Mouse (Mus musculus) forebrain, embryonic 13.5 days (tissue): Measurements from ENCODE around the gene Wdpcp. TPM values are rescaled to one million over a fixed set of nuclear protein-coding genes. Genes with fewer than 3 reads are reported as not detected.

Experiments used
- ATAC-seq: fragments of 200-750 bp; cut with Nextera tagmentation; 2 replicates; pipeline ENCODE4 v1.8.0; 2017
- H3K27ac ChIP-seq: fragments of 300-500 bp; sonication (generic); 2 replicates; pipeline ENCODE4 v1.5.1; 2015; ENCODE audit warnings: inconsistent platforms, mild to moderate bottlenecking, moderate library complexity
- H3K27me3 ChIP-seq: fragments of 300-500 bp; sonication (generic); 2 replicates; pipeline ENCODE4 v1.6.1; 2015; ENCODE audit warnings: mild to moderate bottlenecking, inconsistent platforms
- H3K36me3 ChIP-seq: fragments of 300-500 bp; sonication (generic); 2 replicates; pipeline ENCODE4 v1.6.1; 2015; ENCODE audit warnings: mild to moderate bottlenecking, inconsistent platforms; ENCODE audit not compliant: poor library complexity, severe bottlenecking
- H3K4me1 ChIP-seq: fragments of 300-500 bp; sonication (generic); 2 replicates; pipeline ENCODE4 v1.6.1; 2015; ENCODE audit warnings: inconsistent platforms
- H3K4me2 ChIP-seq: fragments of 300-500 bp; sonication (generic); 2 replicates; pipeline ENCODE4 v1.6.1; 2015; ENCODE audit warnings: inconsistent platforms, mild to moderate bottlenecking, moderate library complexity
- H3K4me3 ChIP-seq: fragments of 300-500 bp; sonication (generic); 2 replicates; pipeline ENCODE4 v1.5.1; 2015; ENCODE audit warnings: mild to moderate bottlenecking, inconsistent platforms
- H3K9ac ChIP-seq: fragments of 300-500 bp; sonication (generic); 2 replicates; pipeline ENCODE4 v1.6.1; 2015; ENCODE audit warnings: mild to moderate bottlenecking, inconsistent platforms
- H3K9me3 ChIP-seq: fragments of 300-500 bp; sonication (generic); replicated peaks from 2 replicates; pipeline ENCODE4 v1.6.1; 2016; ENCODE audit warnings: inconsistent platforms
- WGBS: fragments of 180-500 bp; shearing (Covaris S2); methylation state at CpG from one replicate; pipeline ENCODE4 v1.1.7; 2015; 5-methylcytosine and 5-hydroxymethylcytosine counted together
- microRNA-seq: library from miRNA; unstranded; fragments of <30 nt; microRNA quantifications from one replicate; pipeline ENCODE4, GENCODE M21; 2016
- polyA plus RNA-seq: library from polyadenylated mRNA; unstranded; fragments of >200 nt; fragmentation: Nextera tagmentation; extraction: Ambion mirVana; gene quantifications from 2 replicates; pipeline ENCODE4 v1.2.1, GENCODE M21; 2015

The Wdpcp gene
- polyA plus RNA-seq, 1 experiment from 2014 or later = 10.9 TPM

DNA sequence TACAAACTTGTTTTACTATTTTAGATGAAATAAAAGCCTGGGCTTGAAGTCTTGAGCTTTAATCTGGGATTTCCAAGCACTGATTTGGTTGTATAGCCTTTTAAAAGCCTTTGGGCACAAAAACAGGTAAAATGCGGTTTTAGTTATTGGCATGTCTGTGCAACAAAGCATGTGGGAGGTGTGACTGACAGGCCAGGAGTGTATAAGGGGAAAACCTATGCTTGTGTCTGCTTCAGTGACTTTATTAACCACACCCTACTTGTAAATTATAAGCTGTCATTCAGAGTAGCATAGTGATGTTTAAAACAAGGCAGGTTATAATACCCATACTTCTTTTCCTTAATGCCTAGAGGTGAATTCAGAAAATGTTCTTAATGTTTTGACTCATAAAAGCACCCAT lies 254.5 kb downstream of the Wdpcp start:
- H3K4me2 ChIP-seq = no peak overlapping the region
- H3K9me3 ChIP-seq = no peaks in the 10 kb centered on the region
- H3K4me1 ChIP-seq = 0 out of 2 replicates have a peak, but pooled peaks cover 5% of the 10 kb centered on the region
- no peak overlapping the region for H3K4me3 ChIP-seq
- no peak overlapping the region for H3K27ac ChIP-seq
- H3K36me3 ChIP-seq = no peaks in the 10 kb centered on the region
- WGBS = 49% methylated on average over 1 of the region's 1 CpGs
- no peak overlapping the region for H3K9ac ChIP-seq
- no peaks in the 10 kb centered on the region for H3K27me3 ChIP-seq
- no peak for ATAC-seq

DNA sequence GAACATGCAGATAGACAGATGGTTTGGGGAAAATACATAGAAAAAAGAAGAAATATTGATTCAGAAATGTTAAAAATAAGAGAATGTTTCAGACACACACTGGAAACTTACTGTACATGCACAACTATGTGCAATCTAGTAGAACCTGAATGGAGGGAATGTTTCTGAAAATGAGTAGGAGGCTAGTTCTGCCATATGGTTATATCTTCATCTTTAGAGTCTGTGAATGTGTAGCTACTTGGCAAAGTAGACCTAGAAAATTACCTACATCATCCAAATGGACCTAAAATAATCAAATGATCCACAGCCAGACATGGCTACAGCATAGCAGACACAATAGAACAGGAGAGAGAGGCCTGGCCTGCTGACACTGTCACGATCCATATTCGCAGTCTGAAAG lies 275.0 kb downstream of the Wdpcp start:
- no peaks in the 10 kb centered on the region for H3K36me3 ChIP-seq
- no peak overlapping the region for H3K4me2 ChIP-seq
- no peak for ATAC-seq
- no peak overlapping the region for H3K9ac ChIP-seq
- H3K4me3 ChIP-seq = no peak overlapping the region
- no peak overlapping the region for H3K27ac ChIP-seq
- 90% methylated on average over 2 of the region's 2 CpGs for WGBS
- no peaks in the 10 kb centered on the region for H3K9me3 ChIP-seq
- no peaks in the 10 kb centered on the region for H3K4me1 ChIP-seq
- no peaks in the 10 kb centered on the region for H3K27me3 ChIP-seq

DNA sequence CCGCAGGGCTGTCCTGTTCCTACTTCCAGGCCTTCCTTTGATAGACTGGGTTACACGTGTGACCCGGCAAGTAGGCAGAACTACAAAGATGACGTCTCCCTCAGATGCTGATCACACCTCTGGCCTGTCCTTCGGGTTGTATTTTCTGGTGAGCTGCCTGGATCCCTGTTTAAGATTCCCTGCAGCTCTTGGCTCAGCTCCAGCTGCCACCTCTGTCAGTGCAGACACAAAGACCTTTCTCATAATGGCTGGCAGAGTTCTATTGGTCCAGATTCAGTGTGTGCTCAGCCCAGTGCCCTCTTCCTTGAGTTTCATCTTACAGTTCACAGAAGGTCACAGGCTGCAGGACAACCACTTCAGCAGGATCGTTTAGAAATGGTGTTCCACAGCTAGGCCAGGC lies 292.0 kb downstream of the Wdpcp start:
- Histone ChIP-seq H3K27ac (peak overlapping the region; percentile 15), H3K36me3 (no peaks in the 10 kb centered on the region), H3K4me1 (peaks cover 15% of the 10 kb centered on the region), H3K9ac (no peak overlapping the region), H3K4me3 (no peak overlapping the region), H3K27me3 (no peaks in the 10 kb centered on the region), H3K9me3 (0 out of 2 replicates have a peak, but pooled peaks cover 4% of the 10 kb centered on the region), H3K4me2 (no peak overlapping the region)
- ATAC-seq = peak; percentile 82
- 32% methylated on average over 6 of the region's 6 CpGs for WGBS

DNA sequence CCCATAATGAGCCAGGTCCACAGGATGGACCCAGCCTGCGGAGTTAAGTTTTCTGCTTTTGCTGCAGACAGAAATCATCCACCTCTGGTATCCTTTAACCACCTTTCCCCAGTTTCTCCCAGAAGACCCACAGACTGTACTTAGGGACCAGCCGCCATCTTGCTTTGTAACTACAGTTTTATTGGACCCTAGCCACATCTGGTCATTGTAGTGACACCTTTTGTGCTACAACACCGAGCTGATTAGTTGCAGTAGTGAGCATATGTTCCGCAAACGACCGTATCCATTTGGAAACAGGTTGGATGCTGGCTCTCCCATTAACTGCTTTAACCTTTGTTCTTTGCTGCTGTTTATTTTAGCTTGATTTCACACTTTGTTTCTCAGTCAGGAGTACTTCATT lies 292.5 kb downstream of the Wdpcp start:
- peaks cover 15% of the 10 kb centered on the region for H3K4me1 ChIP-seq
- no peak overlapping the region for H3K4me2 ChIP-seq
- no peaks in the 10 kb centered on the region for H3K36me3 ChIP-seq
- 0 out of 2 replicates have a peak, but pooled peaks cover 4% of the 10 kb centered on the region for H3K9me3 ChIP-seq
- H3K9ac ChIP-seq = no peak overlapping the region
- 35% methylated on average over 6 of the region's 6 CpGs for WGBS
- no peaks in the 10 kb centered on the region for H3K27me3 ChIP-seq
- peak overlapping the region; percentile 15 for H3K27ac ChIP-seq
- peak; percentile 57 for ATAC-seq
- no peak overlapping the region for H3K4me3 ChIP-seq

DNA sequence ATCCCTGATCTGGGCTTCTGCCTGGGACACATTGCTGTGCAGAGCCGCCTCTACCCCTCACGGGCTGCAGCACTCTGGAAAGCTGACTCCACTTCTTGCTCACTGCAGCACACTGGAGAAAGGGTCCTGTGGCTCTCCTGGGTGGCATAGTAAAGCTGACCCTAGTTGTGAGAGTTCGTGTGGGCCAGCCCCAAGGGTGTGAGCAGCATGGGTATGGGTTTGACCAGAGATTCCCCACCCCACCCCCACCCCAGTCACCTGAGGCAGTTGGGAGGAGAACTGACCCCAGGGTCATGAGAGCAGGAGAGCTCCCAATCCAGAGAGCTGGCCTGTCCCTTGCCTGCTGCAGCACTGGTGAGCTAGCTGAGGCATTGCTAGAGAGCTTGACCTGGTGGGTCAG lies 296.6 kb downstream of the Wdpcp start:
- Histone ChIP-seq H3K4me3 (no peak overlapping the region), H3K27me3 (no peaks in the 10 kb centered on the region), H3K9me3 (no peaks in the 10 kb centered on the region), H3K27ac (no peak overlapping the region), H3K9ac (no peak overlapping the region), H3K4me2 (no peak overlapping the region), H3K36me3 (no peaks in the 10 kb centered on the region), H3K4me1 (peaks cover 13% of the 10 kb centered on the region)
- ATAC-seq = no peak
- WGBS = 73% methylated on average over 3 of the region's 3 CpGs

DNA sequence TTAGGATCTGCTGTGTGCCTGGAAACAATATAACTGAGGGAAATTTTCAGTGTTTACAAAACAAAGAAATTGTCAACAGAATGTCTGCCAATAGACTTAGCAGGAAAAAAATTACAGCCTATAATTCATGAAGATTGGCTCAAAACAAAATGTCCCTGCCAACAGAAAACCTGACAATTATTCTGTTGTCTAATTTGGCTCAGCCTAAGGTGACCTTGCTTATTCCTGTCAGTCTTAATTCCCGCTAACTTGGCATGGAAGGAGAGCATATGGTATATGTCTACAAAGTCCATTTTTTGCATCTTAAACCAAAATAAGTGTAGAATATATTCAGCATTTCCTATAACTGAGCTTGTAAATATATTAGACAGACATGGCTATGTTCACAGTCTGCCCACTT lies 298.8 kb downstream of the Wdpcp start:
- 82% methylated on average over 1 of the region's 1 CpGs for WGBS
- Histone ChIP-seq H3K4me3 (no peak overlapping the region), H3K4me2 (no peak overlapping the region), H3K9me3 (no peaks in the 10 kb centered on the region), H3K9ac (no peak overlapping the region), H3K27ac (no peak overlapping the region), H3K27me3 (no peaks in the 10 kb centered on the region), H3K4me1 (no peaks in the 10 kb centered on the region), H3K36me3 (no peaks in the 10 kb centered on the region)
- ATAC-seq = peak; percentile 71; the same call in 1 of the 2 replicates

DNA sequence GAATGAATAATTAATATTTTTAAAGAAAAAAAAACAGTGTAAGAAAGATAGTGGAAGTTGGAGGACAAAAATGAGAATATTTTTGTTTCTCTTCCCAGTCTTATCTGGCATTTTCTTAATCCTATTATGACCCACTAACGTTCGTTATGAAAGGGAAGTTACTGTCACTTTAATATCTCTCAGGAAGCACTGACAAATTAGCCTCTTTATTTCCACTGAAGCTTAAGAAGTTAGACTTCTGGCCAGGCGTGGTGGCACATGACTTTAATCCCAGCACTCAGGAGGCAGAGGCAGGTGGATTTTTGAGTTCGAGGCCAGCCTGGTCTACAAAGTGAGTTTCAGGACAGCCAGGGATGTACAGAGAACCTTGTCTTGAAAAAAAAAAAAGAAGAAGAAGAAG lies 299.7 kb downstream of the Wdpcp start:
- H3K4me2 ChIP-seq = no peak overlapping the region
- no peaks in the 10 kb centered on the region for H3K9me3 ChIP-seq
- H3K4me1 ChIP-seq = no peaks in the 10 kb centered on the region
- WGBS = 70% methylated on average over 4 of the region's 4 CpGs
- ATAC-seq = no peak
- H3K4me3 ChIP-seq = no peak overlapping the region
- no peak overlapping the region for H3K9ac ChIP-seq
- H3K27ac ChIP-seq = no peak overlapping the region
- H3K27me3 ChIP-seq = no peaks in the 10 kb centered on the region
- no peaks in the 10 kb centered on the region for H3K36me3 ChIP-seq

DNA sequence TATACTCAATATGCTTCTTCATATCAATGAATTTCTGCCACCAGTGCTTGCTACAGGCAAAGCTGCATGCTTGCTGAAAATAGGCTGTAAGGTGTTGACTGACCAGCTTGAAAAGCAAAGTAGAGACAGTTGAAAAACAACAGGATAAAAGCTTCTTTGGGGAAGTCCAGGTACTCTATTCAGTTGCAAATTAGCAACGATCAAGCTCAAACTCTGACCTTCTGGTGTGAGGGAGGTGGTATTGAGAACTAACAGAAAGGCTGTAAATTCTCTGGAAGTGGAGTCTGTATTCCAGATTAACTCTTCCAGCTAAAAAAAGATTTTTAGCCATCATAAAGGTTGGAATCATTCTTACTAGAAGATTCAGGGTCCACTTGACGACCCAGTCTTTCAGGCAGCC lies 303.0 kb downstream of the Wdpcp start:
- Histone ChIP-seq H3K9ac (no peak overlapping the region), H3K4me1 (no peaks in the 10 kb centered on the region), H3K36me3 (no peaks in the 10 kb centered on the region), H3K4me2 (no peak overlapping the region), H3K4me3 (no peak overlapping the region), H3K27me3 (no peaks in the 10 kb centered on the region), H3K27ac (no peak overlapping the region), H3K9me3 (no peaks in the 10 kb centered on the region)
- no peak for ATAC-seq
- 83% methylated on average over 2 of the region's 2 CpGs for WGBS

DNA sequence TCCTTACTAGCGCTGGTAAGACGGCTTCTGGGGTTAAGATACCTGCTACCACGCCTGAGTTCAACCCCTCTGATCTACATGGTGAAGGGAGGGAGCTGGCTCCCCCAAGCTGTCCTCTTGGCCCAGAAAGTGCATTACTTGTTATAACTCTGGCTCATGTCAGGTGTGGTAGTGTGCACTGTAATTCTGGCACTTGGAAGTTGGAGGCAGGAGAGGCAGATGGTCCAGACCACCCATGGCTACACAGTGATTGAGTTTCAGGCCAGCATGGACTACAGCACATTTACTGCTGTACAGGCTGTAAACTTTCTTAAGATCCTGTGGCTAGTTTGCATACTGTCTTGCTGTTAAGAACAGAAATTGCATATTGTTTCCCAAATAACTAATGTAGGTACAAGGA lies 322.7 kb downstream of the Wdpcp start:
- no peak overlapping the region for H3K4me3 ChIP-seq
- no peak overlapping the region for H3K27ac ChIP-seq
- 76% methylated on average over 3 of the region's 3 CpGs for WGBS
- H3K4me2 ChIP-seq = no peak overlapping the region
- H3K4me1 ChIP-seq = no peaks in the 10 kb centered on the region
- H3K9me3 ChIP-seq = no peaks in the 10 kb centered on the region
- no peaks in the 10 kb centered on the region for H3K36me3 ChIP-seq
- H3K27me3 ChIP-seq = no peaks in the 10 kb centered on the region
- ATAC-seq = no peak
- H3K9ac ChIP-seq = no peak overlapping the region

DNA sequence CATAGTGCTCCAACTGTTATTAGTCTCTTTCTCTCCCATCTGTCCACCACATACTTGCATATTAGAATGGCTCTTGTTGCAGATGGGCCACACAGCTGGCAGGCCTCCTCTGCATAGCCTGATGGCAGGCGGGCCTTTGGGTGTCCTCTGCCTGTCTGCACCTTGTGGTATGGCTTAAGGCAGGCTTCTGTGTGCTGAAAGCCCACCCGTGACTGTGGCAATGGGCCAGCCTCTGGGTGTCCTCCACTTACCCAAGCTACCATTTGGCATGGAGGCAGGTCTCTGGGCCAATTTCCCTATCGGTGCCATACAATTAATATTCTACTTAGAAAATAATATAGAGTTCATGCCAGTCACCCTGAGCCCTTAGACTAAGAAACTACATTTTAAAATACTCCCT lies 350.5 kb downstream of the Wdpcp start:
- Histone ChIP-seq H3K4me2 (no peak overlapping the region), H3K36me3 (no peaks in the 10 kb centered on the region), H3K4me3 (no peak overlapping the region), H3K27me3 (no peaks in the 10 kb centered on the region), H3K9ac (no peak overlapping the region), H3K9me3 (no peaks in the 10 kb centered on the region), H3K4me1 (no peaks in the 10 kb centered on the region), H3K27ac (no peak overlapping the region)
- 88% methylated on average over 3 of the region's 3 CpGs for WGBS
- no peak for ATAC-seq

Small RNA genes lying within 50 kb of the gene (microRNA-seq; reads per million reads assigned to microRNA genes)
- not detected for gene Gm22990

Other genes starting within 250 kb of the Wdpcp start
- 48.8 and 52.6 TPM in 2 replicates for gene Ugp2, start 201.0 kb upstream of the Wdpcp start, polyA plus RNA-seq
- 454 and 496 TPM in 2 replicates for gene Mdh1, start 132 bp downstream of the Wdpcp start, polyA plus RNA-seq